Mouse (Mus musculus) olfactory bulb, adult 2 months (tissue): Measurements from ENCODE around the gene Ubxn1.

Experiments
- CTCF ChIP-seq: fragments of 200-500 bp; IDR thresholded peaks from 2 replicates; pipeline ENCODE4 v1.5.1; 2012; ENCODE audit warnings: low read depth, mild to moderate bottlenecking, low read length, moderate library complexity; ENCODE audit not compliant: insufficient read depth
- POLR2A ChIP-seq: fragments of 200-500 bp; IDR thresholded peaks from 2 replicates; pipeline ENCODE4 v1.6.1; 2012; ENCODE audit warnings: mild to moderate bottlenecking, low read depth, low read length, moderate library complexity; ENCODE audit not compliant: insufficient read depth

DNA sequence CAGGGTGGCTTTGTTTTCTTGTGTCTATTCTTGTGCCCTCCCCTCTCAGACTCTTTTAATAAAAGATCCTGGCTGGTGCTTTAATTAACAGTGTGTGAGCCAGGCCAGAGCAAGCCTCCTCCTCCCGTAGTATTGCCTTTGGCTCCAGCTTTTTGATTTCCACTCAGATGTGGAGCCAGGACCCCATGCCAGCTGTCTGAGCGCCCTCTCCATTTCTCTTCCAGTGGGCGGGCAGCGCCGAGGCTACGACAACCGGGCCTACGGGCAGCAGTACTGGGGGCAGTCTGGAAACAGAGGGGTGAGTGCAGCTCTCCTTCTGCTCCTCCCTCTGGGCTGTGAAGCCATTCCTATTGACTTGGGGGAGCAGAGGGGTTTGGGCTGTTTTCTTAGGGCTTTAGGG is 40.6 kb upstream of the Ubxn1 start:
- no peak for TF ChIP-seq POLR2A
- no peak for TF ChIP-seq CTCF
